Mouse (Mus musculus) liver, embryonic 12.5 days (tissue): Measurements from ENCODE around the gene Stub1. TPM values are rescaled to one million over a fixed set of nuclear protein-coding genes. Genes with fewer than 3 reads are reported as not detected.
A peak's percentile ranks its signal among the peaks of the same experiment; 100 is the strongest.
"Not testable (repeated sequence)": the region's sequence is repeated elsewhere in the genome, so short reads cannot be mapped to it uniquely, and the experiment has no call there.

ENCODE experiments used
- ATAC-seq: fragments of 200-750 bp; cut with Nextera tagmentation; 2 replicates; pipeline ENCODE4 v1.8.0; 2017; ENCODE audit warnings: moderate number of reproducible peaks, mild to moderate bottlenecking, moderate library complexity
- H3K27ac ChIP-seq: fragments of 300-500 bp; sonication (generic); 2 replicates; pipeline ENCODE4 v1.5.1; 2016; ENCODE audit warnings: mild to moderate bottlenecking
- H3K27me3 ChIP-seq: fragments of 300-500 bp; sonication (generic); replicated peaks from 2 replicates; pipeline ENCODE4 v1.6.1; 2016; ENCODE audit warnings: mild to moderate bottlenecking, moderate library complexity
- H3K36me3 ChIP-seq: fragments of 300-500 bp; sonication (generic); 2 replicates; pipeline ENCODE4 v1.6.1; 2016; ENCODE audit warnings: mild to moderate bottlenecking, moderate library complexity
- H3K4me1 ChIP-seq: fragments of 300-500 bp; sonication (generic); 2 replicates; pipeline ENCODE4 v1.6.1; 2016
- H3K4me2 ChIP-seq: fragments of 300-500 bp; sonication (generic); 2 replicates; pipeline ENCODE4 v1.6.1; 2016; ENCODE audit warnings: mild to moderate bottlenecking, moderate library complexity
- H3K4me3 ChIP-seq: fragments of 300-500 bp; sonication (generic); 2 replicates; pipeline ENCODE4 v1.5.1; 2016; ENCODE audit warnings: mild to moderate bottlenecking, moderate library complexity
- H3K9ac ChIP-seq: fragments of 300-500 bp; sonication (generic); 2 replicates; pipeline ENCODE4 v1.6.1; 2016; ENCODE audit warnings: mild to moderate bottlenecking, moderate library complexity
- H3K9me3 ChIP-seq: fragments of 300-500 bp; sonication (generic); replicated peaks from 2 replicates; pipeline ENCODE4 v1.6.1; 2016; ENCODE audit warnings: mild to moderate bottlenecking, moderate library complexity
- WGBS: fragments of 180-500 bp; shearing (Covaris S2); methylation state at CpG from one replicate; pipeline ENCODE4 v1.1.7; 2016; ENCODE audit not compliant: insufficient replicate concordance; 5-methylcytosine and 5-hydroxymethylcytosine counted together
- polyA plus RNA-seq: library from polyadenylated mRNA; unstranded; fragments of >200 nt; fragmentation: Nextera tagmentation; extraction: Ambion mirVana; gene quantifications from 2 replicates; pipeline ENCODE4 v1.2.1, GENCODE M21; 2016

The Stub1 gene
- polyA plus RNA-seq, 1 experiment from 2014 or later, result 156 TPM

DNA sequence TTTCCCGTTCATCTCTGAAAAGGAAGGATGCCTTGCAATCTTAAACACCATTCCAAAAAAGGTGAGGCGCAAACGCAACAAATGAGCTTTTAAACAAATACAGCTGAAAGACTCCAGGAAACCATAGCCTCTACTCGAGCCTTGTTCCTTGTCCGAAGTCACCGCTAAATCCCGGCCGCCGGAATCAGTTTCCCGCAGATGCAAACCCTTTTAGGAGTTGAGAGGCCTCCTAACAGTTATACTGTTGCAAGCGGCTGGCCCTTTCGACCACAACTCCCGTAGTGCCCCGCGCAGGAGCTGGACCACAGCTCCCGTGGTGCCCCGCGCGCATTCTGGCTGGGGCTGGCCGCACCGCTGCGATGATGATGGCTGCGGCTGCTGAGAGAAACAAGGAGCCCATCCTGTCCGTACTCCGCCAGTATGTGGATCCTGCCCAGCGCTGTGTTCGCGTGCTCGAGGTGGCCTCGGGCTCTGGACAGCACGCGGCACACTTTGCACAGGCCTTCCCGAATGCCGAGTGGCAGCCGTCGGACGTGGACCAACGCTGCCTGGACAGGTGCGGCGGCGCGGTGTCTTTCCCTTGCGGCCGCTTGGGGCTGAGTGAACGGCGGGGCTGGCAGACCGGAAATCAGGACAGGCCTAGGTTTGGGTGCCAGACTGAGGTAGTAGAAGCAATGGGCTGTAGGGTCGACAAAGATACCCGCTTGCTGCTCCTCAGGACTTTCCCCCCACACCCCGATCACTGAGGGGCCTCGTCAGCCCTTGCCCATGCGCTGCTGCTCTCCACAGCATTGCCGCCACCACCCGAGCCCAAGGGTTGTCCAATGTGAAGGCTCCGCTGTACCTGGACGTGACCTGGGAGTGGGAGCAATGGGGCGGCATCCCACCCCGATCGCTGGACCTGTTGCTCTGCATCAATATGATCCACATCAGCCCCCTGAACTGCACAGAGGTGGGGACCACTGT lies 42.2 kb upstream of the Stub1 start:
- Histone ChIP-seq H3K9ac (peak overlapping the region; percentile 78), H3K4me2 (peak overlapping the region; percentile 90), H3K4me3 (peak overlapping the region; percentile 76), H3K4me1 (peaks cover 32% of the 10 kb centered on the region), H3K27me3 (no peaks in the 10 kb centered on the region), H3K36me3 (peaks cover 23% of the 10 kb centered on the region), H3K9me3 (no peaks in the 10 kb centered on the region), H3K27ac (peak overlapping the region; percentile 92)
- WGBS, result 2% methylated on average over 59 of the region's 59 CpGs
- peak; percentile 86 for ATAC-seq

DNA sequence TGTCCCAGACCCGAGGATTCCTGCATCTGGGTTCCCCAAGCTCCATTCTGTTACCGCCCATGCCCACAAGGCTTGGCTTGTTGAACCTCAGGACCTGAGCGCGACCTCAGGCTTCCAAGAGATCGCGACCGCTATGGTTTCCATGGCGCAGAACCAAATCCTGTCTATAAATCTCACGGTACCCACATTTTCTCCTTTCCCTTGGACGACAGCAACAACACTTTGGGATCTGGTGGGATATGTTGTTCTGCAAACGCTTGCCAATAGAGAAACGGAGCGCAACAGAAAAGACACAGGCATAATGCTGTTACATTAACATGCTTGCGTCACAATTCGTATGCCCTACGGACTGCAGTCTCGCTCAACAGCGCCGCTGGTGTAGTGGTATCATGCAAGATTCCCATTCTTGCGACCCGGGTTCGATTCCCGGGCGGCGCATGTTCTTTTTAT lies 41.5 kb upstream of the Stub1 start, which contains the start of gene Mettl26:
Mettl26 (plus strand) TSS at position 354 of the 450 bp plus-strand sequence.
- ATAC-seq, result peak; percentile 70
- Histone ChIP-seq H3K4me3 (peak within 1 kb of the TSS; percentile 76), H3K27ac (peak within 1 kb of the TSS; percentile 92), H3K9ac (peak within 1 kb of the TSS; percentile 78), H3K4me1 (peaks cover 32% of the 10 kb centered on the region), H3K36me3 (peaks cover 22% of the 10 kb centered on the region), H3K4me2 (peak within 1 kb of the TSS; percentile 90), H3K9me3 (no peaks in the 10 kb centered on the region), H3K27me3 (no peaks in the 10 kb centered on the region)
- under 1% methylated on average over 25 of the region's 25 CpGs for WGBS

DNA sequence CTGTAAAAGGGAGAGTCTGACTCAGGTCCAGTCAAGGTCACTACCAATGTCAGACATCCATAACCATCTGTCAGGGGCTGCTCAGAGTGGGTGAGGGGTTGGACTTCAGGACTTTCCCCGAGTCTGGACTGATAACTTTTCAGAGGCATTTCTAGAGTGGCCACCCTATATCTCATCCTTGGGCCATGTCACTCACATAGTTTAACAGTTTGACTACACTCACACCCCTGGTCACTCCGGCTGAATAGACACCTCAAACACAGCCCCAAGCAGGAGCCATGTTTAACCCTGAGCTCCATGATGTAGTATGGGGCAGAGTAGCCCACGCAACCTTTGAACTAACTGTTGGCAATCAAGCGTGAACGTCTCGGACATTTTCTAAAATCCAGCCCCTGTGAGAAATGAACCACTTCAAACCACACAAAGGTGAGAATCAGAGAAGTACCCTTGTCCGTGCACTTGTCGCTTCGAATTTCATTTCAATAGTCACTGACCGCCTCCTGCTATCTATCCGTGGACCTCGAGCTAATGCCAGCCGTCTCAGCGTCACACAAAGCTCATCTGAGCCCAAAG lies 41.0 kb upstream of the Stub1 start:
- no peak for ATAC-seq
- peaks cover 32% of the 10 kb centered on the region for H3K4me1 ChIP-seq
- H3K4me3 ChIP-seq, result peak overlapping the region; percentile 76
- peaks cover 17% of the 10 kb centered on the region for H3K36me3 ChIP-seq
- 10% methylated on average over 14 of the region's 14 CpGs for WGBS
- H3K27ac ChIP-seq, result peak overlapping the region; percentile 92
- H3K27me3 ChIP-seq, result no peaks in the 10 kb centered on the region
- H3K9me3 ChIP-seq, result no peaks in the 10 kb centered on the region
- peak overlapping the region; percentile 78 for H3K9ac ChIP-seq
- peak overlapping the region; percentile 90 for H3K4me2 ChIP-seq

DNA sequence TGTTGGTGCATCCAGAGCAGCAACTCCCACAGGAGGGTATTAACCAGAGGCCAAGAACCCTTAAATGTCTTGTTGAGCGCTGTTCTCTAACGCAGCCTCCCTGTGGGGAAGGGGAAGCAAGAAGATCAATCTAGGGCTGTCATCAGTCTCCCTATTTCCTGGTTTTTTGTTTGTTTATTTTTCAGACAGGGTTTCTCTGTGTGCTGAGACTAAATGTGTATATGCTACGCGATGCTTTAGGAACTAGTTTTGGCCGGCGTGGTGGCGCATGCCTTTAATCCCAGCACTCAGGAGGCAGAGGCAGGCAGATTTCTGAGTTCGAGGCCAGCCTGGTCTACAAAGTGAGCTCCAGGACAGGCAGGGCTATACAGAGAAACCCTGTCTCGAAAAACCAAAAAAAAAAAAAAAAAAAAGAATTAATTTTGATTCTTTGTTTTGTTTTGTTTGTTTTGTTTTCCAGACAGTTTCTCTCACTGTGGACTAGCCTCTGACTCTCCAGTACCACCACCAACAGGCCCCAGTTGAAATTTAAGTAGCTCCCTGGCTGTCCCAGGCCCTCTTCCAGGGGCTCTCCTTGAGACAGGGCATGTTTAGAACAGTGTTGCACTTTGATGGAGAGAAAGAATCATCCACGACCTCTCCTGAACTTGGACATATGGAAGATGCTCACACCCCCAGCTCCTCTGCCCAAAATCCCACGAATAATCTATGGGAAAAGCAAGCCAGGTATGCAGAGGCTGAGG lies 40.4 kb upstream of the Stub1 start:
- Histone ChIP-seq H3K27ac (peak overlapping the region; percentile 92; the same call in 1 of the 2 replicates), H3K9me3 (no peaks in the 10 kb centered on the region), H3K4me3 (peak overlapping the region; percentile 76)

DNA sequence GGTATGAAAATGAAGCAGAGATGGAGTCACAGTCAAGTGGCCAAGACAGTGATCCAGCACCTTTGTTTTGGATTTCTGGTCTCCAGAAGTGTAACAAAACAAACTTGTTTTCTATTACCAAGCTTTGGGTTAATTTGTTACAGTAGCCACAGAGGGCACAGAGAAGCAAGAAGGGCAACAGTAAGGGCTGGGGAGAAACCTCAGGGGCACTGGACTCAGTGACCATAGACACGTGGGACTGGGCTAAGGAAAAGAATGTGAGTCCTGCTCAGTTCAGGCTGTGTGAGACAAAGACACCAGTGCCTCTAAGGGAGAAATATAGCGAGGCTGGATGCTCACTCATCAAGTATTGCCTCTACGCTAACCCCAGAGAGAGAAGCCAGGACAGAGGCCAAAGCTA lies 39.5 kb upstream of the Stub1 start:
- peaks cover 45% of the 10 kb centered on the region for H3K4me1 ChIP-seq
- H3K9ac ChIP-seq, result no peak overlapping the region
- H3K4me3 ChIP-seq, result no peak overlapping the region
- no peaks in the 10 kb centered on the region for H3K9me3 ChIP-seq
- no peak overlapping the region for H3K4me2 ChIP-seq
- no peaks in the 10 kb centered on the region for H3K27me3 ChIP-seq
- H3K36me3 ChIP-seq, result peaks cover 1% of the 10 kb centered on the region
- WGBS, result 75% methylated on average over 3 of the region's 3 CpGs
- H3K27ac ChIP-seq, result no peak overlapping the region
- ATAC-seq, result no peak

More for the DNA sequence above, 40.4 kb upstream of the Stub1 start:
- Histone ChIP-seq H3K4me1 (peaks cover 36% of the 10 kb centered on the region), H3K36me3 (peaks cover 10% of the 10 kb centered on the region), H3K9ac (peak overlapping the region; percentile 78; the same call in 1 of the 2 replicates), H3K4me2 (peak overlapping the region; percentile 90), H3K27me3 (no peaks in the 10 kb centered on the region)
- WGBS, result 69% methylated on average over 11 of the region's 11 CpGs
- ATAC-seq, result no peak

DNA sequence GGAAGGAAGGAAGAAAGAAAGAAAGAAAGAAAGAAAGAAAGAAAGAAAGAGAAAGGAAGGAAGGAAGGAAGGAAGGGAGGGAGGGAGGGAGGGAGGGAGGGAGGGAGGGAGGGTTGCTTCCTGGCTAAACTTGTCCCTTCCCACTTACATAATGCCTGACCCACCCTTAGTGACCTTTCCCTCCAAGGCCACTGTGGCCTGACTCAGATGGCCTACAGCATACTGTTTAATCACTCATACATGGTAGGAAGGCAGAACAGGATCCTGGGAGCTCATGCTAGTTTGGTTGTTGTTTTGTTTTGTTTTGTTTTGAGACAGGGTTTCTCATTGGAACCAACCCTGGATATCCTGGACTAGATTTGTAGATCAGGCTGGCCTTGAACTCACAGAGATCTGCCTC lies 38.4 kb upstream of the Stub1 start:
- not testable (repeated sequence) for H3K9me3 ChIP-seq, H3K4me2 ChIP-seq, H3K9ac ChIP-seq, ATAC-seq, H3K36me3 ChIP-seq, H3K4me3 ChIP-seq, H3K27me3 ChIP-seq, H3K27ac ChIP-seq
- H3K4me1 ChIP-seq, result peaks cover 45% of the 10 kb centered on the region

DNA sequence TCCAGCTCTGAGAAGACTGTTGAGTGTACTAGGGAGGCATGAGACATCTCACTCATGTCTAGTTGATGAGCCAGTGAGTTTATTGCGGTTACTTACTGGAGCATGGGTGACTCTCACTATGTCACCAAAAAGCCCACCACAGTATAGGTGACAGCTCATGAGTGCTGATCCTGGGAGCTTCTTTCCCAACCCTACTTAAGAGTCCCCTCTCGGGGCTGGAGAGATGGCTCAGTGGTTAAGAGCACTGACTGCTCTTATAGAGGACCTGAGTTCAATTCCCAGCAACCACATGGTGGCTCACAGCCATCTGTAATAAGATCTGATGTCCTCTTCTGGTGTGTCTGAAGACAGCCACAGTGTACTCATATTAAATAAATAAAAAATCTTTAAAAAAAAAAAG lies 36.8 kb upstream of the Stub1 start:
- Histone ChIP-seq H3K4me3 (no peak overlapping the region), H3K27ac (no peak overlapping the region), H3K9ac (no peak overlapping the region), H3K27me3 (no peaks in the 10 kb centered on the region), H3K9me3 (no peaks in the 10 kb centered on the region), H3K4me1 (peaks cover 49% of the 10 kb centered on the region), H3K36me3 (peaks cover 16% of the 10 kb centered on the region), H3K4me2 (no peak overlapping the region)
- ATAC-seq, result no peak
- 70% methylated on average over 2 of the region's 2 CpGs for WGBS

DNA sequence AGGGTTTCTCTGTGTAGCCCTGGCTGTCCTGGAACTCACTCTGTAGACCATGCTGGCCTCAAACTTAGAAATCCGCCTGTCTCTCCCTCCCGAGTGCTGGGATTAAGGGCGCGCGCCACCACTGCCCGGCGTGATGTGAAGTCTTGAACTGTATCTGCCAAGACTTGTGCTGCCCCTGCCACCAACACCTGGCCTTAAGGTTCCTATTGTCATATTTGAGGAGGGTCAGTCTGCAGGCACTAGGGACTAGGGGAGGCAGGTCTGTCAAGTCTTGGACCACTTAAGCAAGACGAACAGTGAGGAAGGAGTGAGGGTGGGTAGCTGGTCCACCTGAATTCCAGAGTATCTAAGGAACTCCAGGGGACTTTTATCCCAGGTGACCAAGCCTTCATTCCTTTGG lies 36.3 kb upstream of the Stub1 start:
- H3K9me3 ChIP-seq, result no peaks in the 10 kb centered on the region
- H3K36me3 ChIP-seq, result peaks cover 21% of the 10 kb centered on the region
- no peak overlapping the region for H3K9ac ChIP-seq
- H3K4me3 ChIP-seq, result no peak overlapping the region
- H3K4me2 ChIP-seq, result no peak overlapping the region
- WGBS, result 81% methylated on average over 8 of the region's 8 CpGs
- ATAC-seq, result no peak
- H3K27me3 ChIP-seq, result no peaks in the 10 kb centered on the region
- H3K27ac ChIP-seq, result no peak overlapping the region
- peaks cover 48% of the 10 kb centered on the region for H3K4me1 ChIP-seq

DNA sequence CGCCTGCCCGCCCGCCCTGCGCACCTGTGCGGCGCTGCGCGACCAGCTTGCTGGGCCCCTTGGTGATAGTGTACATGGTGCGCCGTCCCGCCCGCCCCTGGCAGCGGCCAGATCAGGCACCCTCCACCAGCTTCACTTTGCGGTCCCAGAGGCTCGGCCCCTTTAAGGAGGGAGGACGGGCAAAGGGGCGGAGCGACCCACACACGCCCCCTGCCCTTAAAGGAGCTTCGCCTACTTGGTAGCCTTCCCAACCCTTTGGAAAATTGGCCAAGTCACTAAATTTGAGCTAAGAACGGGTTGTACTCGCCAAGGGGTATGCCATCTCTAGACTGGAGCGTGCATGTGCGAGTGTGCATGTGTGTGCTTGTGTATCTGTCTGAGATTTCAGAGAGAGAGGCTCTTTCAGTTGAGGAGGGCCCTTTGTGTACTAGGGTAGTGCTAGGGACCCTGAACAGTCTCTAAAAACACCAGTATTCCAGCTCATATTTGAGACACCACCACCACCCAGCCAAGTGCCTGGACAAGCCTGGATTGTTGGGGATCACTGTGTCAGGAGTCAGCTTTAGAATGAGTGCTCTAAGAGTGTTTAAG lies 35.5 kb upstream of the Stub1 start, which contains the start of gene Mcrip2:
Mcrip2 (minus strand) TSS at position 164 of the 591 bp plus-strand sequence.
- H3K27me3 ChIP-seq, result no peaks in the 10 kb centered on the region
- peaks cover 29% of the 10 kb centered on the region for H3K36me3 ChIP-seq
- peak; percentile 72 for ATAC-seq
- H3K27ac ChIP-seq, result peak within 1 kb of the TSS; percentile 74
- peak within 1 kb of the TSS; percentile 76 for H3K9ac ChIP-seq
- H3K9me3 ChIP-seq, result no peaks in the 10 kb centered on the region
- H3K4me3 ChIP-seq, result peak within 1 kb of the TSS; percentile 71
- peaks cover 40% of the 10 kb centered on the region for H3K4me1 ChIP-seq
- 0% methylated on average over 24 of the region's 24 CpGs for WGBS
- peak within 1 kb of the TSS; percentile 92 for H3K4me2 ChIP-seq

DNA sequence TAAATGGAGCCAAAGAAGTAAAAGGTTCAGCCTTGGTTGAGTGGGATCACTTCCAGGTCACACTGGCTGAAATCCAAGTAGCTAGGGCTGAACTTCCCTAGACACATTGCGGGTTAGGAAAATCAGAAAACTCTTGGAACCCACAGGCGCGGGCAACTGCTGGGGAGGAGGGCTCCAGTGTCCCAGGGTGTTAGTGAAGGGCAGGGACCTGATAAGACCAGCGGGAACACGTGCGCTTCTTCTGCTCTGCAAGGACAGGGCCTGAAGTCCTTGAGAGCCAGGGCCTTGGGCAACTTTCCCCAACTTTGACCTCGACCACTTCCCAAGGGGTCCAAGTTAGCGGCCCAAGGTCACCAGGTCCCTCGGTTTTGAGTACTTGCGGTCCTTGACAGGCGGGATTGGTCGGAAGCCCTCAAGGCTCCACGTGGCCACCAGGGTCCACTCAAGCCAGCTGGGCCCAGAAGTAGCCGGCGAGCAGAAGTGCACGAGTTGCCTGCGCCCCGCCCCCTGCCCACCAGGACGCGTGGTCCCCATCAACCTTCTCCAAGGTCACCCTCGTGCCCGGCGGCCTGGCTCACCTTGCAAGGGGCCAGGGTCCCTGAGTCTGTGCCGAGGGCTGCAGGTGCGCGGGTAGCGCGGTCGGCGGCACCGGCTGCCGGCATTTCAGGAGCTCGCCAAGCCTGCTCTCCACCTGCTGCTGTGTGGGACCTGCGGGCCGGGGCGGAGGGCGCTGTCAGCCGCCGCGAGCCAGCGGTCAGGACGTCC lies 34.8 kb upstream of the Stub1 start:
- 1% methylated on average over 42 of the region's 42 CpGs for WGBS
- Histone ChIP-seq H3K4me2 (peak overlapping the region; percentile 92), H3K27ac (peak overlapping the region; percentile 74), H3K4me3 (peak overlapping the region; percentile 71), H3K9ac (peak overlapping the region; percentile 76), H3K9me3 (no peaks in the 10 kb centered on the region), H3K27me3 (no peaks in the 10 kb centered on the region), H3K36me3 (peaks cover 33% of the 10 kb centered on the region), H3K4me1 (peaks cover 40% of the 10 kb centered on the region)
- peak; percentile 59 for ATAC-seq

DNA sequence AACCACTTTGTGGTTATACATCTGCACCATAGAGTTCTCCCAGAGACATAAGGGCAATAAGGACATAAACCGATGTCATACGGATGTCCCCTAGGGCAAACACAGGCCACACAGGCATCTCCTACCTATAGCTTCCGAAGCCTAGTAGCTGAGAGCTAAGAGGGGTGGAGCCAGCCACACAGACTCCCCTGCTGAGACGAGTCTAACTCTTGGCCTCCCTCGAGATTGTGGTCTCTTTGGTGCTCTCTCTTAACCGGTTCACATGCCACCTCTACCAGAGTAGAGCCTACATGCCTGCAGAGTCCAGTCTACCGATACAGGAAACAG lies 34.3 kb upstream of the Stub1 start:
- ATAC-seq, result peak; percentile 57

More for the DNA sequence above, 34.3 kb upstream of the Stub1 start:
- Histone ChIP-seq H3K9ac (peak overlapping the region; percentile 76), H3K4me1 (peaks cover 42% of the 10 kb centered on the region), H3K4me2 (peak overlapping the region; percentile 92), H3K4me3 (peak overlapping the region; percentile 71), H3K27me3 (no peaks in the 10 kb centered on the region), H3K9me3 (no peaks in the 10 kb centered on the region), H3K36me3 (peaks cover 35% of the 10 kb centered on the region), H3K27ac (peak overlapping the region; percentile 74)
- WGBS, result 2% methylated on average over 7 of the region's 7 CpGs
